Mouse (Mus musculus) kidney, postnatal 0 days (tissue): Measurements from ENCODE around the gene Gtf2a1. TPM values are rescaled to one million over a fixed set of nuclear protein-coding genes. Genes with fewer than 3 reads are reported as not detected.

Experiments
- ATAC-seq: fragments of 200-750 bp; cut with Nextera tagmentation; replicated peaks from 2 replicates; pipeline ENCODE4 v1.8.0; 2017; ENCODE audit warnings: low read depth, moderate number of reproducible peaks, moderate TSS enrichment, moderate library complexity; ENCODE audit not compliant: low FRiP score
- DNase-seq: peaks from one replicate; pipeline ENCODE4 v3.0.0-alpha.2; 2016; ENCODE audit warnings: low spot score
- H3K27ac ChIP-seq: fragments of 300-500 bp; sonication (generic); 2 replicates; pipeline ENCODE4 v1.5.1; 2014; ENCODE audit warnings: mild to moderate bottlenecking
- H3K27me3 ChIP-seq: fragments of 300-500 bp; sonication (generic); 2 replicates; pipeline ENCODE4 v1.6.1; 2014; ENCODE audit warnings: low read length, mixed read lengths; ENCODE audit not compliant: insufficient read depth
- H3K36me3 ChIP-seq: fragments of 300-500 bp; sonication (generic); 2 replicates; pipeline ENCODE4 v1.6.1; 2014; ENCODE audit warnings: low read length, mixed read lengths; ENCODE audit not compliant: insufficient read depth
- H3K4me1 ChIP-seq: fragments of 300-500 bp; sonication (generic); replicated peaks from 2 replicates; pipeline ENCODE4 v1.6.1; 2014; ENCODE audit warnings: antibody characterized with exemption, low read length, mixed read lengths; ENCODE audit not compliant: insufficient read depth
- H3K4me2 ChIP-seq: fragments of 300-500 bp; sonication (generic); 2 replicates; pipeline ENCODE4 v1.6.1; 2014; ENCODE audit warnings: mild to moderate bottlenecking, low read length, moderate library complexity, mixed read lengths
- H3K4me3 ChIP-seq: fragments of 300-500 bp; sonication (generic); replicated peaks from 2 replicates; pipeline ENCODE4 v1.5.1; 2014; ENCODE audit warnings: low read depth, low read length
- H3K9ac ChIP-seq: fragments of 300-500 bp; sonication (generic); 2 replicates; pipeline ENCODE4 v1.6.1; 2014; ENCODE audit warnings: low read depth, low read length
- H3K9me3 ChIP-seq: fragments of 300-500 bp; sonication (generic); replicated peaks from 2 replicates; pipeline ENCODE4 v1.6.1; 2016; ENCODE audit warnings: low read length, inconsistent platforms, mixed read lengths
- CTCF ChIP-seq: IDR thresholded peaks from 2 replicates; pipeline ENCODE4 v1.5.1; 2016; ENCODE audit warnings: antibody characterized with exemption, low read depth, mild to moderate bottlenecking, moderate library complexity
- WGBS: fragments of 180-500 bp; shearing (Covaris S2); extraction: QIAGEN DNeasy Blood & Tissue Kit; methylation state at CpG from one replicate; pipeline ENCODE4 v1.1.7; 2014; 5-methylcytosine and 5-hydroxymethylcytosine counted together
- polyA plus RNA-seq: library from polyadenylated mRNA; unstranded; fragments of >200 nt; fragmentation: Nextera tagmentation; extraction: Ambion mirVana; gene quantifications from 2 replicates; pipeline ENCODE4 v1.2.1, GENCODE M21; 2015

Gtf2a1 gene
- polyA plus RNA-seq, 1 experiment from 2014 or later: 29.5 TPM

- no peak overlapping the region for H3K27ac ChIP-seq
- peaks cover 8% of the 10 kb centered on the region for H3K4me1 ChIP-seq
- no peak for DNase-seq
- no peaks in the 10 kb centered on the region for H3K27me3 ChIP-seq
- H3K4me3 ChIP-seq: no peak overlapping the region
- no peaks in the 10 kb centered on the region for H3K9me3 ChIP-seq
- no peak for TF ChIP-seq CTCF
- 0 out of 2 replicates have a peak, but pooled peaks cover 2% of the 10 kb centered on the region for H3K36me3 ChIP-seq
- no peak overlapping the region for H3K4me2 ChIP-seq
- H3K9ac ChIP-seq: no peak overlapping the region
- no peak for ATAC-seq
- 70% methylated on average over 6 of the region's 6 CpGs for WGBS
Measured at GRCm38 (mm10) chr12:91583409-91583808, 6.9 kb downstream of the Gtf2a1 start.

GRCm38 (mm10) chr12:91582362-91583002, 7.8 kb downstream of the Gtf2a1 start:
- no peak overlapping the region for H3K4me2 ChIP-seq
- no peaks in the 10 kb centered on the region for H3K9me3 ChIP-seq
- 0 out of 2 replicates have a peak, but pooled peaks cover 2% of the 10 kb centered on the region for H3K36me3 ChIP-seq
- no peak overlapping the region for H3K9ac ChIP-seq
- no peaks in the 10 kb centered on the region for H3K27me3 ChIP-seq
- peaks cover 7% of the 10 kb centered on the region for H3K4me1 ChIP-seq
- WGBS: 57% methylated on average over 6 of the region's 6 CpGs
- ATAC-seq (no peak), DNase-seq (no peak)
- no peak for TF ChIP-seq CTCF
- H3K27ac ChIP-seq: no peak overlapping the region
- no peak overlapping the region for H3K4me3 ChIP-seq

- H3K4me3 ChIP-seq: no peak overlapping the region
- H3K4me2 ChIP-seq: no peak overlapping the region
- no peak overlapping the region for H3K9ac ChIP-seq
- TF ChIP-seq CTCF: no peak
- no peak overlapping the region for H3K27ac ChIP-seq
- H3K27me3 ChIP-seq: no peaks in the 10 kb centered on the region
- DNase-seq (no peak), ATAC-seq (no peak)
- 87% methylated on average over 6 of the region's 6 CpGs for WGBS
- H3K4me1 ChIP-seq: no peaks in the 10 kb centered on the region
- H3K9me3 ChIP-seq: no peaks in the 10 kb centered on the region
- 0 out of 2 replicates have a peak, but pooled peaks cover 2% of the 10 kb centered on the region for H3K36me3 ChIP-seq
Measured at GRCm38 (mm10) chr12:91581204-91582070, 8.8 kb downstream of the Gtf2a1 start.

GRCm38 (mm10) chr12:91579665-91580064, 10.6 kb downstream of the Gtf2a1 start:
- peaks cover 11% of the 10 kb centered on the region; the same call in 1 of the 2 replicates for H3K36me3 ChIP-seq
- no peaks in the 10 kb centered on the region for H3K4me1 ChIP-seq
- 88% methylated on average over 2 of the region's 2 CpGs for WGBS

GRCm38 (mm10) chr12:91571708-91572107, 18.6 kb downstream of the Gtf2a1 start:
- no peak overlapping the region for H3K9ac ChIP-seq
- no peak overlapping the region for H3K27ac ChIP-seq
- no peaks in the 10 kb centered on the region for H3K9me3 ChIP-seq
- no peaks in the 10 kb centered on the region for H3K27me3 ChIP-seq
- peaks cover 46% of the 10 kb centered on the region; the same call in 1 of the 2 replicates for H3K36me3 ChIP-seq
- no peak overlapping the region for H3K4me2 ChIP-seq
- no peak for TF ChIP-seq CTCF
- H3K4me3 ChIP-seq: no peak overlapping the region
- DNase-seq (no peak), ATAC-seq (no peak)
- WGBS: 89% methylated on average over 2 of the region's 2 CpGs
- no peaks in the 10 kb centered on the region for H3K4me1 ChIP-seq

More at GRCm38 (mm10) chr12:91579665-91580064, 10.6 kb downstream of the Gtf2a1 start:
- no peak overlapping the region for H3K4me3 ChIP-seq
- no peak for ATAC-seq
- H3K9me3 ChIP-seq: no peaks in the 10 kb centered on the region
- TF ChIP-seq CTCF: no peak
- H3K27ac ChIP-seq: no peak overlapping the region
- H3K9ac ChIP-seq: no peak overlapping the region
- H3K4me2 ChIP-seq: no peak overlapping the region
- DNase-seq: no peak
- no peaks in the 10 kb centered on the region for H3K27me3 ChIP-seq

GRCm38 (mm10) chr12:91569255-91569654, 21.0 kb downstream of the Gtf2a1 start:
- TF ChIP-seq CTCF: no peak
- Histone ChIP-seq H3K27me3 (no peaks in the 10 kb centered on the region), H3K4me3 (no peak overlapping the region), H3K4me2 (no peak overlapping the region), H3K36me3 (peaks cover 40% of the 10 kb centered on the region; the same call in 1 of the 2 replicates), H3K27ac (no peak overlapping the region), H3K4me1 (no peaks in the 10 kb centered on the region), H3K9ac (no peak overlapping the region), H3K9me3 (no peaks in the 10 kb centered on the region)
- DNase-seq: no peak
- 87% methylated on average over 3 of the region's 3 CpGs for WGBS
- ATAC-seq: no peak
